Mouse (Mus musculus): Measurements from ENCODE around the gene Rprml. TPM values are rescaled to one million over a fixed set of nuclear protein-coding genes. Genes with fewer than 3 reads are reported as not detected.
A peak's percentile ranks its signal among the peaks of the same experiment; 100 is the strongest.

The Rprml gene
- polyA plus RNA-seq, 2 experiments: 0.11 TPM; not detected in 1

DNA sequence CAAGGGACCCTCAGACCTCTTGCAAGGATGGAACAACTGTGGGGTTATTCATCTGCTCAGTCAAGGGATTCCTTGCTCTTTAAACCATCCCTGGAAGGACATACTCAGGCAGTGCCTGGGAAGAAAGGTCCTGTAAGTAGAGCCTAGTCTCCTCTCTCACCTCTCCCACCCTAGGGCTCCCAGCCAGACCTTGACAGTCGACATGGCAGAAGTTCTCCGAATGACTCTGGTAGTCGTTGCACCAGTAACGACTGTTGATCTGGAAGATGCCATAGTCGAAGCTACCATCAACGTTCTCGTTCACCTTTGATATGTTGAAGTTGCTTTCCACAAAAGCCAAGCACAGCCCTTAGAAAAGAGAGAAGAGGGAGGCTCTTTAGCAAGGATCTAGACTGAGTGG is 14.6 kb upstream of the Rprml start:
- Histone ChIP-seq H3K4me3 (replicated peaks; ENCODE audit: low read length) (no peak overlapping the region), H3K4me1 (ENCODE audit: control insufficient read depth, insufficient read depth, low read length) (no peaks in the 10 kb centered on the region), H3K36me3 (ENCODE audit: control insufficient read depth, insufficient read depth, low read length) (no peaks in the 10 kb centered on the region), H3K27ac (replicated peaks; ENCODE audit: low read depth, low read length) (no peak overlapping the region), H3K9me3 (ENCODE audit: control insufficient read depth, low read length) (no peaks in the 10 kb centered on the region), H3K27me3 (ENCODE audit: control insufficient read depth, insufficient read depth, low read length) (no peaks in the 10 kb centered on the region), H3K4me2 (replicated peaks; ENCODE audit: low read depth, low read length, severe bottlenecking) (no peak overlapping the region), H3K9ac (ENCODE audit: low read depth, low read length, severe bottlenecking) (no peak overlapping the region)
- DNase-seq (ENCODE audit: low spot score) (no peak), ATAC-seq (ENCODE audit: low FRiP score, low read depth) (no peak)
- WGBS: 85% methylated on average over 7 of the region's 7 CpGs
- no peak for TF ChIP-seq POLR2A (IDR thresholded peaks at IDR 0.05; ENCODE audit: borderline replicate concordance, extremely low read depth, insufficient read depth, insufficient read length)

DNA sequence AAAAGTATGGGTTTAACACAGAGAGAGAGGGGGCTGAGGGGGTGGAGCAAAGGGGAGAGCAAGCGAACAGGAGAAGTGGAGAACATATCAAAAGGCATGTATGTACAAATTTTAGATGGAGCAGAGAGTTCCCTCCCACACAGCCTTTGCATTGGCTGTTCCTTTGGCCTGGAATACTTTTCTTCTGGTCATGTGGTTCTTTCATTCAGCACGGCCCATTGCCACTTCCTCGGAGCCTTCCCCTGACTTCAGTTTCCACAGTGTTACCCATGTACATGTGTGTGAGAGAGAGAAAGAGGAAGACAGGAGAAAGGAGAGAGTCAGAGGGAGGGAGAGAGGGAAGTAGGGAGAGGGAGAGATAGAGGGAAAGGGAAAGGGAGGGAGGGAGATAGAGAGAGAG is 13.9 kb upstream of the Rprml start:
- Histone ChIP-seq H3K9ac (ENCODE audit: low read depth, low read length, severe bottlenecking) (no peak overlapping the region), H3K4me2 (replicated peaks; ENCODE audit: low read depth, low read length, severe bottlenecking) (no peak overlapping the region), H3K36me3 (ENCODE audit: control insufficient read depth, insufficient read depth, low read length) (no peaks in the 10 kb centered on the region), H3K27me3 (ENCODE audit: control insufficient read depth, insufficient read depth, low read length) (no peaks in the 10 kb centered on the region), H3K4me3 (replicated peaks; ENCODE audit: low read length) (no peak overlapping the region), H3K4me1 (ENCODE audit: control insufficient read depth, insufficient read depth, low read length) (no peaks in the 10 kb centered on the region), H3K27ac (replicated peaks; ENCODE audit: low read depth, low read length) (no peak overlapping the region), H3K9me3 (ENCODE audit: control insufficient read depth, low read length) (no peaks in the 10 kb centered on the region)
- 78% methylated on average over 3 of the region's 3 CpGs for WGBS
- no peak for DNase-seq (ENCODE audit: low spot score)
- no peak for ATAC-seq (ENCODE audit: low FRiP score, low read depth)
- no peak for TF ChIP-seq POLR2A (IDR thresholded peaks at IDR 0.05; ENCODE audit: borderline replicate concordance, extremely low read depth, insufficient read depth, insufficient read length)

- DNase-seq (ENCODE audit: low spot score) (no peak), ATAC-seq (ENCODE audit: low FRiP score, low read depth) (no peak)
- no peaks in the 10 kb centered on the region for H3K4me1 ChIP-seq (ENCODE audit: control insufficient read depth, insufficient read depth, low read length)
- no peak overlapping the region for H3K4me2 ChIP-seq (replicated peaks; ENCODE audit: low read depth, low read length, severe bottlenecking)
- H3K27ac ChIP-seq (replicated peaks; ENCODE audit: low read depth, low read length): no peak overlapping the region
- H3K27me3 ChIP-seq (ENCODE audit: control insufficient read depth, insufficient read depth, low read length): no peaks in the 10 kb centered on the region
- no peak for TF ChIP-seq POLR2A (IDR thresholded peaks at IDR 0.05; ENCODE audit: borderline replicate concordance, extremely low read depth, insufficient read depth, insufficient read length)
- no peak overlapping the region for H3K9ac ChIP-seq (ENCODE audit: low read depth, low read length, severe bottlenecking)
- WGBS: 74% methylated on average over 6 of the region's 6 CpGs
- no peaks in the 10 kb centered on the region for H3K36me3 ChIP-seq (ENCODE audit: control insufficient read depth, insufficient read depth, low read length)
- no peak overlapping the region for H3K4me3 ChIP-seq (replicated peaks; ENCODE audit: low read length)
- no peaks in the 10 kb centered on the region for H3K9me3 ChIP-seq (ENCODE audit: control insufficient read depth, low read length)
These were observed 13.1 kb upstream of the Rprml start for GRCm38 (mm10) chr11:103636261-103636660.

GRCm38 (mm10) chr11:103638790-103639189 is 10.6 kb upstream of the Rprml start, which contains the start of gene Lyzl6:
Gene Lyzl6, minus strand, starts transcription at chr11:103638890.
- no peak for ATAC-seq (ENCODE audit: low FRiP score, low read depth)
- Histone ChIP-seq H3K4me1 (ENCODE audit: control insufficient read depth, insufficient read depth, low read length) (no peaks in the 10 kb centered on the region), H3K27ac (replicated peaks; ENCODE audit: low read depth, low read length) (no peak within 1 kb of the TSS), H3K27me3 (ENCODE audit: control insufficient read depth, insufficient read depth, low read length) (no peaks in the 10 kb centered on the region), H3K4me3 (replicated peaks; ENCODE audit: low read length) (no peak within 1 kb of the TSS), H3K9ac (ENCODE audit: low read depth, low read length, severe bottlenecking) (no peak within 1 kb of the TSS), H3K9me3 (ENCODE audit: control insufficient read depth, low read length) (no peaks in the 10 kb centered on the region), H3K36me3 (ENCODE audit: control insufficient read depth, insufficient read depth, low read length) (no peaks in the 10 kb centered on the region), H3K4me2 (replicated peaks; ENCODE audit: low read depth, low read length, severe bottlenecking) (no peak within 1 kb of the TSS)
- TF ChIP-seq POLR2A (IDR thresholded peaks at IDR 0.05; ENCODE audit: borderline replicate concordance, extremely low read depth, insufficient read depth, insufficient read length): no peak
- DNase-seq (ENCODE audit: low spot score): no peak
- 73% methylated on average over 3 of the region's 3 CpGs for whole genome bisulfite sequencing

- no peaks in the 10 kb centered on the region for H3K9me3 ChIP-seq (ENCODE audit: control insufficient read depth, low read length)
- ATAC-seq (ENCODE audit: low FRiP score, low read depth) (no peak), DNase-seq (ENCODE audit: low spot score) (peak; percentile 67)
- H3K27ac ChIP-seq (replicated peaks; ENCODE audit: low read depth, low read length): no peak overlapping the region
- H3K4me3 ChIP-seq (replicated peaks; ENCODE audit: low read length): no peak overlapping the region
- WGBS: 3% methylated on average over 10 of the region's 10 CpGs
- TF ChIP-seq POLR2A (IDR thresholded peaks at IDR 0.05; ENCODE audit: borderline replicate concordance, extremely low read depth, insufficient read depth, insufficient read length): peak; percentile 24; the same call in 1 of the 2 replicates
- no peaks in the 10 kb centered on the region for H3K4me1 ChIP-seq (ENCODE audit: control insufficient read depth, insufficient read depth, low read length)
- H3K36me3 ChIP-seq (ENCODE audit: control insufficient read depth, insufficient read depth, low read length): no peaks in the 10 kb centered on the region
- H3K4me2 ChIP-seq (replicated peaks; ENCODE audit: low read depth, low read length, severe bottlenecking): no peak overlapping the region
- no peaks in the 10 kb centered on the region for H3K27me3 ChIP-seq (ENCODE audit: control insufficient read depth, insufficient read depth, low read length)
- no peak overlapping the region for H3K9ac ChIP-seq (ENCODE audit: low read depth, low read length, severe bottlenecking)
These were observed 9.9 kb upstream of the Rprml start for GRCm38 (mm10) chr11:103639407-103639946.

GRCm38 (mm10) chr11:103643211-103643610 is 6.2 kb upstream of the Rprml start:
- Histone ChIP-seq H3K4me2 (replicated peaks; ENCODE audit: low read depth, low read length, severe bottlenecking) (no peak overlapping the region), H3K27ac (replicated peaks; ENCODE audit: low read depth, low read length) (no peak overlapping the region), H3K27me3 (ENCODE audit: control insufficient read depth, insufficient read depth, low read length) (peaks cover 12% of the 10 kb centered on the region), H3K4me1 (ENCODE audit: control insufficient read depth, insufficient read depth, low read length) (no peaks in the 10 kb centered on the region), H3K9ac (ENCODE audit: low read depth, low read length, severe bottlenecking) (no peak overlapping the region), H3K4me3 (replicated peaks; ENCODE audit: low read length) (no peak overlapping the region), H3K9me3 (ENCODE audit: control insufficient read depth, low read length) (no peaks in the 10 kb centered on the region), H3K36me3 (ENCODE audit: control insufficient read depth, insufficient read depth, low read length) (no peaks in the 10 kb centered on the region)
- WGBS: 31% methylated on average over 9 of the region's 9 CpGs
- TF ChIP-seq POLR2A (IDR thresholded peaks at IDR 0.05; ENCODE audit: borderline replicate concordance, extremely low read depth, insufficient read depth, insufficient read length): no peak
- DNase-seq (ENCODE audit: low spot score) (no peak), ATAC-seq (ENCODE audit: low FRiP score, low read depth) (no peak)

Measured in limb, embryonic 14.5 days (tissue).